Mouse (Mus musculus) C2C12 (cell line): ENCODE results near the gene Phyh.

Experiments used
- CEBPB ChIP-seq: IDR thresholded peaks from one replicate; pipeline ENCODE4 v1.6.1; 2011; ENCODE audit warnings: low read depth, mild to moderate bottlenecking, control low read depth, moderate library complexity
- CTCF ChIP-seq: IDR thresholded peaks from one replicate; pipeline ENCODE4 v1.5.1; 2011; ENCODE audit not compliant: control insufficient read depth, insufficient read depth, insufficient read length
- FOSL1 ChIP-seq: IDR thresholded peaks from one replicate; pipeline ENCODE4 v1.8.0; 2011; ENCODE audit warnings: mild to moderate bottlenecking, low read length; ENCODE audit not compliant: poor library complexity, insufficient read depth, severe bottlenecking
- MAX ChIP-seq: IDR thresholded peaks from one replicate; pipeline ENCODE4 v1.6.1; 2011; ENCODE audit warnings: mild to moderate bottlenecking, control low read depth
- MYOD1 ChIP-seq: IDR thresholded peaks from one replicate; pipeline ENCODE4 v1.6.1; 2011; ENCODE audit warnings: low read depth; ENCODE audit not compliant: control insufficient read depth, insufficient read length
- MYOG ChIP-seq: IDR thresholded peaks from one replicate; pipeline ENCODE4 v1.6.1; 2011; ENCODE audit not compliant: control insufficient read depth, insufficient read length; ENCODE audit errors: extremely low read depth
- USF1 ChIP-seq: IDR thresholded peaks from one replicate; pipeline ENCODE4 v1.6.1; 2011; ENCODE audit warnings: low read depth, mild to moderate bottlenecking, control low read depth, moderate library complexity

DNA sequence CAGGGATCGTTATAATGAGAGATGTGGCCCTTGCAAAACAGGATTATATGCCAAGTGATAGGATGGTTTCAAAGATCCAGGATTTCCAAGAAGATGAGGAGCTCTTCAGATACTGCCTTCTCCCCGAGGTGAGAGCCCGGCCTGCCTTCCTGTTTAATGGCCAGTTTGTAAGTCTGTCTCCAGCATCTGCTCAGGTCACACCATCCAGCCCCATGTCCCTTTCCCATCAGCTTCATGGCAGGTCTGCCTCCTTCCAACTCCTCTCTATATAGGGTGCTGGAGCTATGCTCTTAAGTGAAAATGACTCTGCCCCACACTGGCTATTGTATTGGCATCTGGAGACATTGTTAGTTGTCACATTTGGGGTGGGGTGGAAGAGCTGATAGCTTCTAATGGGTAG lies 8.6 kb downstream of the Phyh start:
- no peak for TF ChIP-seq CTCF
- TF ChIP-seq MYOD1: no peak
- no peak for TF ChIP-seq MAX
- no peak for TF ChIP-seq MYOG
- no peak for TF ChIP-seq USF1
- no peak for TF ChIP-seq FOSL1
- no peak for TF ChIP-seq CEBPB
